Mouse (Mus musculus) kidney, adult 11 months (tissue): ENCODE measurements around the gene Setd1b.
A peak's percentile ranks its signal among the peaks of the same experiment; 100 is the strongest.
"Not testable (repeated sequence)": the region's sequence is repeated elsewhere in the genome, so short reads cannot be mapped to it uniquely, and the experiment has no call there.

Experiments used
- DNase-seq: peaks from one replicate; pipeline ENCODE4 v3.0.0; 2022

The Setd1b gene

GRCm38 (mm10) chr5:123166437-123166836 lies 24.4 kb downstream of the Setd1b start:
- no peak for DNase-seq

- DNase-seq: no peak
These were observed 25.6 kb downstream of the Setd1b start for GRCm38 (mm10) chr5:123167591-123167990.

- no peak for DNase-seq
These were observed 27.3 kb downstream of the Setd1b start, which contains the start of gene Psmd9 for GRCm38 (mm10) chr5:123169284-123169683. Gene Psmd9 (plus strand): TSS chr5:123169413.

GRCm38 (mm10) chr5:123170365-123170764 lies 28.4 kb downstream of the Setd1b start:
- DNase-seq: no peak

- peak; percentile 89 for DNase-seq
These were observed 29.8 kb downstream of the Setd1b start for GRCm38 (mm10) chr5:123171646-123172350.

GRCm38 (mm10) chr5:123178792-123179191 lies 36.8 kb downstream of the Setd1b start:
- DNase-seq: no peak

- DNase-seq: no peak
These were observed 38.4 kb downstream of the Setd1b start for GRCm38 (mm10) chr5:123180390-123180789.

- DNase-seq: peak; percentile 86
These were observed 39.5 kb downstream of the Setd1b start for GRCm38 (mm10) chr5:123181536-123181935.

- DNase-seq: peak; percentile 80
These were observed 40.7 kb downstream of the Setd1b start, which contains the start of gene Hpd for GRCm38 (mm10) chr5:123182651-123183050. Gene Hpd (minus strand): TSS chr5:123182727.

- DNase-seq: peak; percentile 53
These were observed 44.0 kb downstream of the Setd1b start for GRCm38 (mm10) chr5:123185966-123186365.

- DNase-seq: no peak
These were observed 45.3 kb downstream of the Setd1b start for GRCm38 (mm10) chr5:123187306-123187705.

GRCm38 (mm10) chr5:123190912-123191311 lies 48.9 kb downstream of the Setd1b start:
- DNase-seq: no peak

- DNase-seq: peak; percentile 73
These were observed 49.4 kb downstream of the Setd1b start for GRCm38 (mm10) chr5:123191427-123191826.

GRCm38 (mm10) chr5:123192606-123193150 lies 50.7 kb downstream of the Setd1b start:
- no peak for DNase-seq

- DNase-seq: no peak
These were observed 51.4 kb downstream of the Setd1b start for GRCm38 (mm10) chr5:123193436-123193835.

- no peak for DNase-seq
These were observed 52.9 kb downstream of the Setd1b start for GRCm38 (mm10) chr5:123194856-123195255.

- no peak for DNase-seq
These were observed 53.6 kb downstream of the Setd1b start for GRCm38 (mm10) chr5:123195500-123196000.

- no peak for DNase-seq
These were observed 54.8 kb downstream of the Setd1b start for GRCm38 (mm10) chr5:123196746-123197145.

- no peak for DNase-seq
These were observed 56.5 kb downstream of the Setd1b start for GRCm38 (mm10) chr5:123198523-123198922.

- DNase-seq: not testable (repeated sequence)
These were observed 59.0 kb downstream of the Setd1b start for GRCm38 (mm10) chr5:123200816-123201522.

- DNase-seq: peak; percentile 80
These were observed 59.5 kb downstream of the Setd1b start for GRCm38 (mm10) chr5:123201523-123201892.

GRCm38 (mm10) chr5:123201987-123202386 lies 60.0 kb downstream of the Setd1b start:
- no peak for DNase-seq

GRCm38 (mm10) chr5:123202771-123203170 lies 60.8 kb downstream of the Setd1b start:
- DNase-seq: not testable (repeated sequence)

- not testable (repeated sequence) for DNase-seq
These were observed 61.6 kb downstream of the Setd1b start for GRCm38 (mm10) chr5:123203591-123203990.
